Mouse (Mus musculus): ENCODE results near the gene Capn2. TPM values are rescaled to one million over a fixed set of nuclear protein-coding genes. Genes with fewer than 3 reads are reported as not detected.

The Capn2 gene
- polyA plus RNA-seq, 1 experiment from 2014 or later: 95.1 TPM

DNA sequence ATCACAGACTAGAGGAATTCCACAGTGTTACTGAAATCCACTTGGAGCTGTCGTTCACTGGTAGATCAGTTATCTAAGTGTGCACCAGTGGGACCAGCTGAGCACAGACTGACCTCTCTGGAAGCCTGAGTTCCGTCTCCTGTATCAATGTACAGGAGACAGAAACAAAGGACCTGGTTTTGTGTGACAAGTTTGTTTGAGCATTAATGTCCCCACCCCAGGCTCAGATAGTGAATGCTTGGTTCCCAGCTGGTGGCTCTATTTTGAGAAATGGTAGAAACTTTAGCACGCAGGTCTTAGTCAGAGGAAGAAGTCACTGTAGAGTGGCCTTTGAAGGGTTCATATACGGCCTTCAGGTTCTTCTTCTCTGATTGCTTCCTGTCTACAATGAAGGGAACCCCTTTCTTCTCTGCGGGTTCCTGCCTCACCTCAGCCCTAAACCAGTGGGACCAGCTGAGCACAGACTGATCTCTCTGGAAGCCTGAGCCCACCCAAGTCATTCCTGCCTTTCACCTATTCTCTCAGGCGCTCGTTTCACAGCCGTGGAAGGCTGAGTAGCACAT lies 3.6 kb upstream of the Capn2 start:
- no peak overlapping the region for H3K4me2 ChIP-seq (replicated peaks)
- H3K4me3 ChIP-seq (replicated peaks): no peak overlapping the region
- no peak for ATAC-seq
- H3K36me3 ChIP-seq: no peaks in the 10 kb centered on the region
- 73% methylated on average over 8 of the region's 8 CpGs for WGBS
- peak overlapping the region; percentile 80; the same call in 1 of the 2 replicates for H3K27ac ChIP-seq
- peaks cover 20% of the 10 kb centered on the region for H3K4me1 ChIP-seq (replicated peaks)
- no peaks in the 10 kb centered on the region for H3K9me3 ChIP-seq
- no peak overlapping the region for H3K9ac ChIP-seq
- H3K27me3 ChIP-seq (replicated peaks): no peaks in the 10 kb centered on the region

DNA sequence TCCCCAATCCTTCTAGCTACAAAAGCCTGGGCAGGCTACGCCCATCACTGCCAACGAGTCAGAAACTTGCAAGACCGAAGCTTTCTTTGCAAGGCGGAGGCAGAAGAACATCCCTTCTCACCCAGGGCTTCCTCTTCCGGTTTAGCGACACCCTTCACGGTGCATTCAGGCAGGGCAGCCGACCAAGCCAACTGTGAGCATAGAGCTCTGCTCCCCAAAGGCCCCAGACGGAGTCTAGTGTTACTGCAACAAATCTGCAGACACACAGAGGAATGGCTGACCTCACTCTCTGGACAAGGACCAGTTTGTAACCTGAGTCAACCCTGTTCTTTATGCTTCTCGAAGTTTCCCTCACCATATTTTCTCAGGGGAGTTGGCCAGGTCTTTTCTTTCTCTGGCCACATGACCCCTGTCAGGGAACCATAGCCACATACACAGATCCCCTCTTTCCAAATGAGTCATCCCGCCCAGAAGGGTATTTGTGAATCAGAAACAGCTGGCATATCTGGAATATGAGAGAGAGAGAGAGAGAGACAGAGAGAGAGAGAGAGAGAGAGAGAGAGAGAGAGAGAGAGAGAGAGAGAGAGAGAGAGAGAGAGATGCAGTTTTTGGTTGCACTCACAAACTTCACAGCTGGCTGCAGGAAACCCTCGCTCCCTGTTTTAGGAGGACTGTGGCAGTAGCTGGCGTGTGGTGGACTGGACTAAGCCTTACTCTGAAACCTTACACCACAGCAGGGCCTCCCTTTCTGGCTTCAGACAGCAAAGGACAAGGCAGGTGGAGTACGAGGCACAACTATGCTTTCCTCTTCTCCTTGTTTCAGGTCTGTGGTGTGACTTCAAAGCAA lies 2.9 kb upstream of the Capn2 start:
- Histone ChIP-seq H3K4me1 (replicated peaks) (peaks cover 25% of the 10 kb centered on the region), H3K27me3 (replicated peaks) (no peaks in the 10 kb centered on the region), H3K4me2 (replicated peaks) (peak overlapping the region; percentile 28), H3K9me3 (no peaks in the 10 kb centered on the region), H3K27ac (peak overlapping the region; percentile 80), H3K9ac (no peak overlapping the region), H3K36me3 (no peaks in the 10 kb centered on the region), H3K4me3 (replicated peaks) (no peak overlapping the region)
- 29% methylated on average over 14 of the region's 14 CpGs for WGBS
- 0 out of 2 replicates have a peak, but pooled peaks have one; percentile 6 for ATAC-seq

DNA sequence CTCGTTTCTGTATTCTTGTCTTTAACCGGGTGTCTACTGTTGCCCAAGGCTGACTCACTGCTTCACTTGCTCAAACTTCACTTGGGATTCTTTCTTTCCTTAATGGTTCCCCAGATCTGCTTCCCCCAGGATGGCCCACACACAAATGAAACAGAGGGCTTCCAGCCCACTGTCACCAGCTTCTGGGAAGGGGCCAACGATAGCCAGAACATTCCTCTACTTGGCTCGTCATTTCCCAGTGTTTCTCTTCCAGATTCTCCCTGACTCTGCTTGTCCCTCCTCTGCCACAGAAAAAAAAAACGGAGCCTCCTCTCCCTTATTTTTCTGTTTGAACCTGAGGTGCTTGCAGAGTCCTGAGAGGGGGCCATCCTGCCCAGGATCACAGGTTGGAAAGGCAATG lies 1.9 kb upstream of the Capn2 start:
- H3K27me3 ChIP-seq (replicated peaks): no peaks in the 10 kb centered on the region
- H3K9me3 ChIP-seq: no peaks in the 10 kb centered on the region
- no peak for ATAC-seq
- no peak overlapping the region for H3K4me3 ChIP-seq (replicated peaks)
- H3K27ac ChIP-seq: 0 out of 2 replicates have a peak overlapping the region, but pooled peaks have one; percentile 80
- WGBS: 68% methylated on average over 5 of the region's 5 CpGs
- no peak overlapping the region for H3K9ac ChIP-seq
- H3K4me2 ChIP-seq (replicated peaks): peak overlapping the region; percentile 28; the same call in 1 of the 2 replicates
- peaks cover 28% of the 10 kb centered on the region for H3K4me1 ChIP-seq (replicated peaks)
- no peaks in the 10 kb centered on the region for H3K36me3 ChIP-seq

DNA sequence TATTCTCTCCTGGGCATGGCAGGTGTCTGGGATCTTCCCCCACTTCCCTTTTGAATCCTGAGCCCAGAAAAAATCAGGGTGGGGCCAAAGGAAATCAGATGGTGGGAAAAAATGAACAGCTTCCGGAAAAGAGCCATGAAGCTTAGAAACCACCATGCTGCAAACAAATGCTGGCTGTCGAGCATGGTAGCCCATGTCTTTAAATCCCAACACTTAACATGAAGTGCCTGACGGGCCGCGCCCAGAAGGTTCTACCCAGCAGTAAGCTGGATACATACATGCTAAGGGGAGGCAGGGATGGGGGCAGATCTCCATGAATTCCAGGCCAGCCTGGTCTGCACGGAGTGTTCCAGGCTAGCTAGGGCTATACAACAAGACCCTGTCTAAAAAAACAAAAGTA lies 1.4 kb upstream of the Capn2 start:
- no peaks in the 10 kb centered on the region for H3K9me3 ChIP-seq
- H3K36me3 ChIP-seq: no peaks in the 10 kb centered on the region
- no peak overlapping the region for H3K4me3 ChIP-seq (replicated peaks)
- H3K27ac ChIP-seq: no peak overlapping the region
- H3K4me2 ChIP-seq (replicated peaks): no peak overlapping the region
- WGBS: 85% methylated on average over 6 of the region's 6 CpGs
- ATAC-seq: no peak
- H3K9ac ChIP-seq: no peak overlapping the region
- no peaks in the 10 kb centered on the region for H3K27me3 ChIP-seq (replicated peaks)
- peaks cover 28% of the 10 kb centered on the region for H3K4me1 ChIP-seq (replicated peaks)

DNA sequence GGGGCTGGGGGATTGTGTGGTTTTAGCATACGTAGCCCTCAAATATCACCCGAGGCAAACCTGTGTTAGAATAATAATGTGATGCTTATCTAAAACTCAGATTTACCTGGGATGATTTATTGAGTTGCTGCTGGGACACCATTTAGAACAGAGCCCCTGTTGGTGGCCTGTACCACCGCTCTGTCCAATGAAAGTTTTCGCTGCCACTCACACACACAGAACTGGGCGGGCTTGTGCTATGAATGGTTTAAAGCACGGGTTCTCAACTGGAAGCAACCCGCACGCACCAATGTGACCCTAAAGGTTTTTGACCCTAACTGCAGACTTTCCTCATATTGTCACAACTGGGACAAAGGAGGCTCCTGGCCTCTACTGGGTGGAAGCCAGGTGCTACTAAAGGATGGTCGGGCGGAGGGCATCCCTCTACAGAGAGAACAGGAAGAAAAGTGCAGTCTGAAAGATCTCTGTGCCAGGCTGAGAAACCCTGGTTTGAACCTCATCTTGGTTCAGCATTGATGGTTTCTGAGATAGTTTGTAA lies 804 bp upstream of the Capn2 start:
- H3K9ac ChIP-seq: no peak overlapping the region
- no peak overlapping the region for H3K27ac ChIP-seq
- H3K4me1 ChIP-seq (replicated peaks): peaks cover 28% of the 10 kb centered on the region
- ATAC-seq: no peak
- H3K9me3 ChIP-seq: no peaks in the 10 kb centered on the region
- WGBS: 75% methylated on average over 10 of the region's 10 CpGs
- H3K4me3 ChIP-seq (replicated peaks): no peak overlapping the region
- no peak overlapping the region for H3K4me2 ChIP-seq (replicated peaks)
- no peaks in the 10 kb centered on the region for H3K36me3 ChIP-seq
- H3K27me3 ChIP-seq (replicated peaks): no peaks in the 10 kb centered on the region

DNA sequence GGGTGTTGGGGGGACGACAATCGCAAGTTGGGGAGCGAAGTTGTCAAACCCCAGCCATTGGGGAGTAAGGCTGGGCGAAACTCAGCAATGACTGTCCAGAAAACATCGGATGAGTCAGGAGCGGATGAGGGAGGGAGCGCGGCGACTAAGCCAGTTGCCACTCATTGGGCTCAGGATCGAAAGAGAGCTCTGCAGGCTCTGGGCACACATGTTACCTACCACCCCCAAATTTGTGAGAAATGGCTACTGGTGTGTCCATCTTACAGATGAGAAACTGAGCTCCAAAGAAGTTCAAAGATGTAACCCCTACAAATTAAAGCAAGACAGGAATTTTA lies 236 bp upstream of the Capn2 start:
- Histone ChIP-seq H3K27ac (peak overlapping the region; percentile 91), H3K9me3 (no peaks in the 10 kb centered on the region), H3K4me2 (replicated peaks) (peak overlapping the region; percentile 86), H3K4me3 (replicated peaks) (peak overlapping the region; percentile 82), H3K4me1 (replicated peaks) (peaks cover 28% of the 10 kb centered on the region), H3K36me3 (no peaks in the 10 kb centered on the region), H3K9ac (peak overlapping the region; percentile 95), H3K27me3 (replicated peaks) (no peaks in the 10 kb centered on the region)
- ATAC-seq: peak; percentile 21
- WGBS: 2% methylated on average over 10 of the region's 10 CpGs

DNA sequence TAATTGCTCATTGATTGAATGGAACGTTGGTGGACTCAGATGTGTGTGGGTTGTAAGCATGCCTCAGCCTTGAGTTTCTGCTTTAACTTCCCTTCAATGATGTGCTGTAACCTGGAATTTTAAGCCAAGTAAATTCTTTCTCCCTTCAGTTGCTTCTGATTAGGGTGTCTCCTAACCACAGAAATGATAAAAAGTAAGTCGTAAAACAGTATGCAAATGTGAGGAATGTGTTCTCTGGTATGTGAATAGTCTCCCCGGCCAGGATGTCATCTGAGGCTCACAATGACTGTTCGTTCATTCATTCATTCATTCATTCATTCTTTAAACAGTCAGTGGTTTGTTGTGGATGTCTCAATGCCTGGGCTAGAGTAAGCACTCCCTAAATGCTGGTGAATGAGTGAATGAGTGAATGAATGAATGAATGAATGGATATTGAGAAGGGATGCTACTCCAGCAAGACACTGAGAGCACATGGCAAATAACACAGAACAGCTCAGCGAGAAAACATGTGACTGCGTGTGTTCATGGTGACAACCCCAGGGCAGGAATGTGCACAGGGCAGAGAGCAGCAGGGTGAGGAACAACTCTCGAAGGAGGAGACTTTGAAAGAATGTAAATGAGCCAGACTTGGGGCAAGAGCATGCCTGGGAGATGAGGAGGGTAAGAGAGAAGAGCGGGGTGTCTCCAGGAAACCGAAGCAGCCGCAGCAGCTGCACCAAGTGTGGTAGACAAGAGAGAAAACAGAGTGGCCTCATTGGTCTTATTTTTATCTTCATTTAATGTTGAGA lies 2.4 kb downstream of the Capn2 start:
- no peak for ATAC-seq
- Histone ChIP-seq H3K4me2 (replicated peaks) (no peak overlapping the region), H3K4me3 (replicated peaks) (no peak overlapping the region), H3K36me3 (peaks cover 10% of the 10 kb centered on the region; the same call in 1 of the 2 replicates), H3K9me3 (no peaks in the 10 kb centered on the region), H3K27ac (no peak overlapping the region), H3K27me3 (replicated peaks) (no peaks in the 10 kb centered on the region), H3K4me1 (replicated peaks) (peaks cover 25% of the 10 kb centered on the region), H3K9ac (no peak overlapping the region)
- WGBS: 81% methylated on average over 10 of the region's 10 CpGs

DNA sequence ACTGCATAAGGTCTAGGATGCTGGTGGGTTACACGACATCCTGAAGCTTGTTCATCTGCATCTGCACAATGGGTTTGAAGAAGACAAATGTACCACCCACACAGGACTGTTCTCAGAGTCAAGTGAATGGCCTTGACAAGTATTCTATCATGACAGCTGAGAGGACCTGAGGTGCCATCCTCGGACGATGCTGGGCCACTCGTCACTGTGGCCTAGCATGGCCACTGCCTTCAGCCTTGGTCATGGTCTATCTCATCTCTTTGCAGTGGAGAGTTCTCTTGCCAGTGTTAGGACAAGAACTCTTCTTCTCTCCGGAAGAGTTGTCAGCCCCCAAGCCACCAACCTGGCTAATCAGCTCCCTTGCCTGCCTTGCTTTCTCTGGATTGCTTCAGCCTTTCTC lies 3.7 kb downstream of the Capn2 start:
- H3K9me3 ChIP-seq: no peaks in the 10 kb centered on the region
- no peaks in the 10 kb centered on the region for H3K27me3 ChIP-seq (replicated peaks)
- no peak overlapping the region for H3K4me2 ChIP-seq (replicated peaks)
- H3K4me1 ChIP-seq (replicated peaks): peaks cover 27% of the 10 kb centered on the region
- H3K9ac ChIP-seq: no peak overlapping the region
- 87% methylated on average over 5 of the region's 5 CpGs for WGBS
- peaks cover 18% of the 10 kb centered on the region for H3K36me3 ChIP-seq
- no peak overlapping the region for H3K4me3 ChIP-seq (replicated peaks)
- no peak for ATAC-seq
- H3K27ac ChIP-seq: no peak overlapping the region

DNA sequence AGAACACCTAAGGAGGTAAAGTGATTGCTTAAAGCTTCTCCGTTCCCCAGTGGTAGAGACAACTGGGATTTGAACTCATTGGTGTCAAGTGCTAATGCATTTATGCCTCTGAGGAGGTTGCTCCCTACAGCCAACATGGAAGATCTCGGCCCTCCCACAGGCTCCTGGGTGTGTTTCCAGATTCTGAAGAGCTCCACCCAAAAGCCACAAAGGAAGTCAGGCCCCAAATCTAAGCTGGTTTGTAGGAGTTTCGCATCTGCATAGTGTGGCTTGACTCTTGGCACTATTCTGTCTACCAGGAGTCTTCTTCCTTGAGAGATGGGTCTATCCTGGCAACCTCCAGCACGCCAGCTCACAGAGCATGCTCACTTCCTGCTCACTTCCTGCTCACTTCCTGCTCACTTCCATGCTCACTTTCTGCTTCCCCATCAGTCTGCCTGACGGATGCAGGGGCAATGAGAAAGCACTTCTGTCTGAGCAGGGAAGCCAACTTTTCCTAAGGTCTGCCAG lies 4.5 kb downstream of the Capn2 start:
- ATAC-seq: no peak
- Histone ChIP-seq H3K36me3 (peaks cover 21% of the 10 kb centered on the region), H3K27me3 (replicated peaks) (no peaks in the 10 kb centered on the region), H3K27ac (no peak overlapping the region), H3K9ac (no peak overlapping the region), H3K4me3 (replicated peaks) (no peak overlapping the region), H3K9me3 (no peaks in the 10 kb centered on the region), H3K4me2 (replicated peaks) (no peak overlapping the region), H3K4me1 (replicated peaks) (peaks cover 27% of the 10 kb centered on the region)
- 83% methylated on average over 5 of the region's 5 CpGs for WGBS

DNA sequence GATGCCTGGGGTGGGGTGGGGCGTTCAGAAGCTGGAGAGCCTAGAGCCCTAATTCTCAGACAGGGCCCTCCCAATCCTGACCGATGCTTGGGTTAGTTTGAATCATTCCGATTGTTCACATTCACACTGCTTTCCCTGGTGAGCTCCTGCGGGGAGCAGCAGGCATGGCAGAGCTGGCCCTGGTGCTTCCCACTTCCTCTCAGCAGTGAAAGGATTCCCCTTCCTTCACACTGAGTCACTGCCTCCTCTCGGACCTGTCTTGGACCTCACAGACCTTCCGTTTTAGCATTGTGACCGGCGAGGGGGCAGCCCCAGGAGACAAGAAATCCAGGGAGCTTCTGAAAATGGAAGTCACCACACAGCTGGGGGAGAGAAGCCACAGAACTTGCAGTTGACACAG lies 5.6 kb downstream of the Capn2 start:
- peaks cover 21% of the 10 kb centered on the region for H3K36me3 ChIP-seq
- H3K4me2 ChIP-seq (replicated peaks): no peak overlapping the region
- H3K9me3 ChIP-seq: no peaks in the 10 kb centered on the region
- H3K27me3 ChIP-seq (replicated peaks): no peaks in the 10 kb centered on the region
- no peak overlapping the region for H3K4me3 ChIP-seq (replicated peaks)
- H3K9ac ChIP-seq: no peak overlapping the region
- 68% methylated on average over 8 of the region's 8 CpGs for WGBS
- H3K27ac ChIP-seq: no peak overlapping the region
- peaks cover 27% of the 10 kb centered on the region for H3K4me1 ChIP-seq (replicated peaks)
- no peak for ATAC-seq

DNA sequence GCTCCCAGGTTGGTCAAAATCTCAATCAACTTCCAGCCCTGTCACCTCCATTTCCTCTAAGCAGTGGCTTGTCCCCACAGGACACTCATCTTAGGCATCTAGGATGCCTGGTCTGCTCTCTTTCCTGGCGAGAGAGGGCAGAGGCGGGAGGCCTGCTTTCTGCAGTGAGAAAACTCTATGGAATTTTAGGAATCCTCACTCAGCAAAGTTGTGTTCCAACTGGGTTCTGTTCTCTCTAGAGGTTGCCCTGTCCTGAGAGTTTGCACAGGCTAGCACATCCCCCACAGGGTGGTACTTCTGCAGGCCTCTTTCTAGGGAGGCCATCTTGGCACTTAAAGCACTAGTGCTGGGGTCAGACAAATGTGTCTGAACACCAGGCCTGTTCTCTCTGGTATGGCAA lies 6.3 kb downstream of the Capn2 start:
- Histone ChIP-seq H3K4me2 (replicated peaks) (no peak overlapping the region), H3K36me3 (peaks cover 21% of the 10 kb centered on the region), H3K9me3 (no peaks in the 10 kb centered on the region), H3K9ac (no peak overlapping the region), H3K27me3 (replicated peaks) (no peaks in the 10 kb centered on the region), H3K4me1 (replicated peaks) (peaks cover 27% of the 10 kb centered on the region), H3K27ac (no peak overlapping the region), H3K4me3 (replicated peaks) (no peak overlapping the region)
- no peak for ATAC-seq
- WGBS: 61% methylated on average over 2 of the region's 2 CpGs
